In genomic region chr1:36259281-36259680, GRCm38 (mm10) we compare ENCODE assay signal across 25 mouse cellular contexts.
"Had no signal": no experiment of that assay in that cellular context is flagged by ENCODE, and none has a peak within 500 bp of the region (broad histone marks: within the 10 kb centered on the region; RNA-seq: fewer than 3 reads in every experiment).

No protein-coding gene starts in this region.

- H3K36me3 ChIP-seq: heart, embryonic 13.5 days; heart, embryonic 15.5 days; hindbrain, embryonic 13.5 days; hindbrain, embryonic 15.5 days; kidney, embryonic 15.5 days; limb, embryonic 13.5 days; limb, embryonic 15.5 days had no signal

- DNase-seq: gastrocnemius, postnatal 14 days; gastrocnemius, postnatal 36 days; heart, adult 11 months; heart, adult 2 months; heart, postnatal 14 days; heart, postnatal 36 days; kidney, adult 11 months; kidney, adult 2 months; kidney, adult 9 months; kidney, postnatal 25 days; kidney, postnatal 4 days; layer of hippocampus, adult 9-11 months; layer of hippocampus, postnatal 36 days; left cerebral cortex, postnatal 4 days had no signal

- ATAC-seq: hindbrain, postnatal 0 days; intestine, embryonic 16.5 days had no signal

- H3K27ac ChIP-seq: heart, adult 2 months; heart, embryonic 13.5 days; heart, embryonic 15.5 days; hindbrain, embryonic 13.5 days; hindbrain, embryonic 15.5 days; hindbrain, postnatal 0 days; kidney, embryonic 15.5 days; kidney, postnatal 0 days; limb, embryonic 13.5 days; limb, embryonic 15.5 days had no signal

- H3K9ac ChIP-seq: heart, embryonic 13.5 days; heart, embryonic 15.5 days; hindbrain, embryonic 13.5 days; hindbrain, embryonic 15.5 days; kidney, embryonic 15.5 days; limb, embryonic 13.5 days; limb, embryonic 15.5 days had no signal

- H3K27me3 ChIP-seq: kidney, embryonic 15.5 days had no signal

- H3K9me3 ChIP-seq: heart, embryonic 15.5 days; hindbrain, embryonic 13.5 days; hindbrain, embryonic 15.5 days; limb, embryonic 15.5 days had no signal

- H3K4me2 ChIP-seq: heart, embryonic 11.5 days; heart, embryonic 13.5 days; heart, embryonic 15.5 days; hindbrain, embryonic 13.5 days; hindbrain, embryonic 15.5 days; kidney, embryonic 15.5 days; limb, embryonic 13.5 days; limb, embryonic 15.5 days had no signal

- H3K4me3 ChIP-seq: heart, adult 2 months; heart, embryonic 13.5 days; heart, embryonic 15.5 days; hindbrain, embryonic 13.5 days; hindbrain, embryonic 15.5 days; kidney, embryonic 15.5 days; limb, embryonic 13.5 days; limb, embryonic 15.5 days had no signal
